Mouse (Mus musculus) lung, postnatal 10 days (tissue): Measurements from ENCODE around the gene Rbpms2.

Source experiments
- DNase-seq: peaks from one replicate; pipeline ENCODE4 v3.0.0; 2021

Gene Rbpms2

DNA sequence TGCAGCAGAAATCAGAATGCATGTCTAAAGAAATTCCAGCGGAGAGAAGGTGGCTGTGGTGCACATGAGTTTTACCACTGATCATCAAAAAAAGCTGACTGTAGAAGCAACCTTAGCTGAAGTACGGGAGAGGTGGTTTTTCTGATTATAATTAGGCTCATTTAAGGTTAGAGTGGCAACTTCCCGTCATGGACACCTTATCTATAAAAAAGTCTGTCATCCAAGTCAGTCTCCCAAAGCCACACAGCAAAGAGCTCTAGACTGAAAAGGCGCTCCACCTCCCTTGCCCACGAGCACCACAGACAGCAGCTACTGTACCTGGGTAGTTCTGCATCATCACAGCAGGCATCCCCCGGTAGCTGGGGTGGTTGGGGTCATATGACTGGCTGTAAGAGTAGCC is 71.1 kb downstream of the Rbpms2 start:
- DNase-seq: no peak

DNA sequence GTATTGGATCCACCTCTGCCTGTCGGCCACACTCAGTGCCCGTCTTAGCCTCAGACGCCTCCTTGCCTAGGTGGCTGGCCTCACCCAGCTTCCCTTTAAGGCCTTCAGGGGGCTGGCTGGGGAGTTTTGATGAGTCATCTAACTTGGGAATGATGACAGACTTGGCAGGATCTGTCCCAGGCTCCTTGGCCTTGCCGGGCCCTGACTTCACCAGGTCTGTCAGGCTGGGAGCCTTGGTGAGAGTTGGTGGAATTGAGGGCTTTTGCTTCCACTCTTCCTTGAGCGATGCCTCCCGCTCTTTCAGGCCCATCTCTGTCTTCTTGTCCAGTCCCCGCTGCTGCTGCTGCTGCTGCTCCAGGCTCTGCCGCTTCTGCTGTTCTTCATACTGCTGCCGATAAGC is 72.8 kb downstream of the Rbpms2 start:
- DNase-seq: no peak

DNA sequence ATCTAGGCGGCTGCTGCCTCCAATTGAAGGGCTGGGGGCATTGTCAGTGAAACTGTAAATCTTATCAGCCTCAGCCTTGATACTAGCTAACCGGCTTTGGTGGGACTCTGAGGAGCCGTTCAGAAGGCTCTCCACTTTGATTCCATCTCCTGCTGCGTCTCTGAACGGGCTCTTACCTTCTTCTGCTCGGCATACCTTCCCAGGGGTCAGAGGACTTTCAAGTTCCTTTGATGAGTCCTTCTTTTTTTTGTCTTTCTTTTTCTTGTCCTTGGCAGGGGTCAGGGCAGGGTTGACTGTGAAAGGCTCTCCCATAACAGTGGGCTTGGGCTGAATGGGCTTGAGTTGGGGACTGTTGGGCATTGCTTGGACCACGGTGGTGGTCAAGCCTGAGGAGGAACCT is 73.8 kb downstream of the Rbpms2 start:
- DNase-seq: no peak

DNA sequence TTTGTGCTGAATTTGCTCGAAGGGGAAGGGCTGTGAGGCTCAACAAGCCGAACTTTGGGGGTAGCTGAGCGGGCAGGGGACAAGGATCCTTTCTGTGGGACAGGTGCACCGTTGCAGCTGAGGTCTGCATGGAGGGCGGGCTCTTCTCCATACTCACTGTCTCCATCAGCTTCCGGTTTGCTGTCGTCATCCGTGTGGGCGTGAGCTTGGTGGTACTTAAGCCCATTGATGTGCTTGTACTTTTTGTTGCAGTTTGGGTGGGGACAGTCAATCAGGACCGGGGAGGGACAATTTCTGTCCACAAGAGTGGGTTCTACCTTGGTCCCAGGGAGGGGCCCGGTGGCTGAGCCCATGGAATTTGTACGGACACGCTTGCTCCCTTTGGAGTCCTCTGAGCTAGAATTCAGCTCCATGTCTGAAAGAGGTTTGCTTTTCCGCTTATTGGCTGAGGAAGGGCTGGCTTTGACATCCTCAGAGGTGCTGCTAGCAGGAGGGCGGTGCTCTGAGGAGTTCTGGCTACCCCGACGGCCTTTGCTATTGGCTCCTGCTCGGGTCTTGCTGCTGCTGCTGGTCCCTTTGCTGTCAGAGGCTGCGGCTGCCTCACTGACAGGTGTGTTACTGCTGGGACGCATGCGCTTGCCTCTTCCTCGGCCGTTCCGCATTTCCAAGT is 74.6 kb downstream of the Rbpms2 start:
- DNase-seq: no peak
